Mouse (Mus musculus): Measurements from ENCODE around the gene Mrps27.
"Not testable (repeated sequence)": the region's sequence is repeated elsewhere in the genome, so short reads cannot be mapped to it uniquely, and the experiment has no call there.

The Mrps27 gene

DNA sequence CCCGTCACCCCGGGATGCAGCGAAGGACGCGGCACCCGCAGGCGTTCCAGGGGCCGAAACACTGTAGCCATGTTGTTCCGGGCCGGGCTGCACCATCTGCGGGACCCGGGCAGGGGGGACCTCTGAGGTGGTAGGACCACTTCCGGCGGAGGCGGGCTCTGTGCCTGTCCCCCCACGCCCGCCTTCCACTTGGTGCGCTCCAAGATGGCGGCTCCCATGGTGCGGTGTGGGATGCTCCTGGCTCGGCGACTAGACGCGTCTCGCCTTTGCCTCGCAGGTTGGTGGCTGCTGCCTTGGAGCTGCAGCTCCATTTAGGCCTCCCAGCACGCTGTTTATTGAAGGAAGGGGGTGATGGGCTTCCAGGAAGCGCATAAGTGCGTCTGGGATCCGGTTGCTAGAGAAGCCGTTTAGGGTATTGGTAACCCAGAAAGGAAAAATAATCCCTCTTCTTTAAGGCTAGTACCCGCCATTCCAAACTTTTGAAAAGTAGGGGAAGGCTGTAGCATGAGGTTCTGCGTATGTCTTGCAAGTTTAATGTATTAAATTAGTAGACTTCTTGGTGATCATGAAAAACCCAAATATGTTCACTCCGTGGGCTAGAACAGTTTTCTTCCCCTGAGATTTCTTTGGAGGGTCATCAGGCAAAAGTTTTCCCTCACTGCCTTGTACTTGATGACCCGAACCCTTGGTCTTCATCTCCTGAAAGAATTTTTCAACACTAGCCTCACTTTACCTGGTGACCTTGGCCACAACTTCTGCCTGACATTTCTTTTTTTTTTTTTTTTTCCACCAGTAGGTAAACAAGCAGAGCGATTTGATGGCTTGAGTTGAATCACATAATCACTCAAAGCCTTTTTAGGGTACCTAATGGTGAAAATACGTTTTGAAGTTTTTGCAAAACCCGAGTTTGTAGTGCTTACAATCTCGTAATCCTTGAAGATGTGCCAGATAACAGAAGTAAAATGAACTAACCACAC is at the start of gene Mrps27, which contains the start of gene Ptcd2:
Mrps27 (plus strand) TSS at position 188 of the 977 bp plus-strand sequence.
Ptcd2 (minus strand) TSS at position 107 of the 977 bp plus-strand sequence.
- DNase-seq (ENCODE audit: low spot score in 2 of 2), result peak; percentile 95 to 98

DNA sequence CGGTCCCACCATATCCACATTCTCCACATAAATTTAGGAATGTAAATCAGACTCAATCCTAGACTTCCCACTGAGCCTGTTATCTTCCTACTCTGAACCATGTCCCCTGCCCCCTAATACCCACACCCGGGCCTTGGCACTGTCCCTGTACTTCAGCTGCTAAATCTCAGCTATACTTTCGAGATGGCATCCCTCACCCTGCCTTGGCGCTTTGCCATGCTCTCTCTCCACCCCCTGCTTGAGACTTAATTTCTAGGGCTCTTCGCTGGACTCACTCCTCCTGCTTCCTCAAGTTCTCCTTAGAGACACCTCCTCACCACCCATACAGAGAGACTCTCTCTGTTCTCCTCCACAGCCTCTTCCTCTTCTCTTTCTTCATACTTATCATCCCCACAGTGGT is 44.7 kb upstream of the Mrps27 start:
- DNase-seq (ENCODE audit: low spot score in 2 of 2), result peak in 1 of 2 experiments; percentile 15

DNA sequence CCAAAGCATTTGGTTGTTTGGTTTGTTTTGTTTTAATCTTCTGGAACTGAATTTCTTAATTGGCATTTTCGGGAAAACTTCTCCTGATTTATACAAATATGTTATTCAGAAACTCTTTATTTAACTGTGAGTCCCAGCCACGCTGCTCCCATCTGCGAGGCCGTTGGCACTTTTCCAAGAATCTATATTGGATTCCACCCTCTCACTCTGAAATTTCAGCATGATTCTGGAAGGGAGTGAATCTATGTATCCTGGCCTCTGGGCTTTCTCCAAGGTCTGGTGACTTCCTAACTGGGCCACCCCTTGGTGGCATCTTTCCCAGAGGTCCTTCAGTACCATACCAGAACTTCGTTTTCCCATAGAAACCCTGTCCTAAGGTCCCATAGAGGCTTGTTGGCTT is 40.7 kb upstream of the Mrps27 start:
- DNase-seq (ENCODE audit: low spot score in 2 of 2), result no peak

DNA sequence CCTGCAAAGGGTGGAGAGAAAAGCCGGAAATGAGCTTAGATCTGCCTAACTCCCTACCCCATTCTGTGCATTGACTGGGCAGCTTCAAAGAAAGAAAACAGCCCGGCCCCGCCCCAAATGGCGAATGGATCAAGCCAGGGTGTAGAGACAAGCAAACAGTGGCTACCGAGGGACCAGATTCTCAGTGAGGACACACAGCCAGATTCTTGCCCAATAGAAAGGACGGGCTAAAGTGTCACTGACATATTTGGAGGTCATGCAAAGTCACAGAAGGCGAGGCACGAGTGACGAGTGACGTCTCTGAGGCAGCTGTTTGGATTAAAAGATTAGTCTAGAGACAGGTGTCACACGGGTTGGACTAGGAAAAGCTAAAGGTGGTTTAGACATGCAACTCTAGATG is 40.2 kb upstream of the Mrps27 start:
- no peak for DNase-seq (ENCODE audit: low spot score in 2 of 2)

DNA sequence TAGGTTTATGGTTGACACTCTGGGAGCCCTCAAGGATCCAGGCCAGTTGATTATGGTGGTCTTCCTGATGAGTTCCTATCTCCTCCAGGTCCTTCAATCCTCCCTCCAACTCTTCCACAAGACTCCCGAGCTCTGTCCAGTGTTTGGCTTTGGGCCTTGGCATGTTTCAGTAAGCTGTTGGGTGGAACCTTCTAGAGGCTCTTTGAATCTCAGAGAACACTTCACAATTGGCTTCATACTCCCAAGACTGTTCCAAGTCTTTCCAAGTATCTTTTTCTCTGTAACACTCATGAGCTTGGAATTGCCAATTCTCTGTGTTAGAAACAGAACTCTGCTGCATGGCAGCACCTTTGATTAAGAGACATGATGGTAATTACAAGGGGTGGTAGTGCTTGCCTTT is 39.4 kb upstream of the Mrps27 start:
- no peak for DNase-seq (ENCODE audit: low spot score in 2 of 2)

DNA sequence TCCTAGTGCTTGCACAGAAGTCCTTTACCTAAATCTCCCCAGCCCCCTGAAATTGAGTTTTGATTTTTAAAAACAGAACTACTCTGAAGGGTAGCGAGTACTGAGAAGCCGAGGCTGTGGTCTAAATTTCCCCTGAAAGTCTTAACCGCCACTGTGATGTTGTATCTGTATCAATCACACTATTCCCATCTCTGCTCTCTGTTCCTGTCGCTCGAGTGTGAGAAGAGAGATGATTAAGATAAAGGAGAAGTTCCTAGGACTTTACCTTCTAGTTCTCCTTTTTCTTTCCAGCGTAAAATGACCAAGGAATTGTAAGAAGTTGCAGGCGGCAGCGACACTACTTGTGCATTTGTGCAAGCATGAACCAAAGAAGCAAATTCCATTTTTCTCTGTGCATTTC is 38.4 kb upstream of the Mrps27 start:
- DNase-seq (ENCODE audit: low spot score in 2 of 2), result no peak

DNA sequence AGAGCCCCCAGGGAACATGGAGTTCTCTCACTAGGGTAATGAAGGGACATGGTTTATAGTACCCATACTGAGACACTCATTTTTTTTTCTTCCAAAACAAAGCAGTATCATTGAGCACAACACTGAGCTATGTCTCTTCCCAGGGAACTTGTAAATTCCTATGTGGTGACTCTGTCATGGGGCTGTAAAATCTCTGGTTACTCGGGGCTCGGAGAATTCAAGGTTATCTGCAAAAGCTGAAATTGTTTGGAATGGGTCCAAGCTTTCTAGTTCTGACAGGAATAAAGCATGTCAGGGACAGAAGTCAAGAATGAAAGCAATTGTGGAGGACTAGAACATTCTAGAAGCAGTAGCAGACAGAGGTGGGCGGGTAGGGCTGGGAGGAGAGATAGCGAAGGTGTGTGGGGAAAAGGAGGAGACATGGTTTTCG is 36.6 kb upstream of the Mrps27 start:
- no peak for DNase-seq (ENCODE audit: low spot score in 2 of 2)

DNA sequence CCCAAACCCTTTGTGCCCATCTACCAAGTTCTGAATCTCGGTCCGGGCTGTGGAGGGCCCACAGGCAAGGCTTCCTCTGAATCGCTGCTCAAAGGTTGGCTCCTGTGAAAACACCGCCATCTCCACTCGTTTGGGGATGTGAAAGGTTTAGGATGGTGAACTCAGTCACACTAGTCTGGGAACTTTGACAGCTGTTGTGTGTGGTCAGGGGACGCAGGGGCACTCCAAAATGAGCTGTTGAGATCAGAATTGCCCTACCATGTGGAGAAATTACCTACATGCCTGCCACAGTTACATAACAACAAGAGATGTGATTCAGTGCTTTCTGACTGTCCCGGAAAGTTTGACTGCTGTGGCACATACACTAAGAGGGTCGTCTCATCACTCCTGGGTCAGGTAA is 36.2 kb upstream of the Mrps27 start:
- DNase-seq (ENCODE audit: low spot score in 2 of 2), result no peak

DNA sequence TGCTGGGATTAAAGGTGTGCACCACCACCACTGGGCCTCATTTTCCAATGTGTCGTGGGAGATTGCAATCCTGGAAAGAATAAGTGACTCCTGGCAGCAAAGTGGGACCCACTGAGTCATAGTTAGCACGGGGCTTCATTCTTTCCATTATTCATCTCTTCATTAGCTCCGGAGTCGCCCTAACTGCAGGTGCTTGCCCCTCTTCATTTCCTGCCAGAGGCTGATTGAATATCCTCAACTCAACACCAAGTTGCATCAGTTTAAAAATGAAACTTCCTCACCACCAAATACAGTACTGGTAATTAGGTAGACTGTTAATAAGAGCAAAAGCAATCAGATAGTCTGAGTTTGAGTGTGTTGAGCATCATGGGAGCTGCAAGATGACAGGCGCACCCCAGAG is 30.5 kb upstream of the Mrps27 start:
- DNase-seq (ENCODE audit: low spot score in 2 of 2), result no peak

DNA sequence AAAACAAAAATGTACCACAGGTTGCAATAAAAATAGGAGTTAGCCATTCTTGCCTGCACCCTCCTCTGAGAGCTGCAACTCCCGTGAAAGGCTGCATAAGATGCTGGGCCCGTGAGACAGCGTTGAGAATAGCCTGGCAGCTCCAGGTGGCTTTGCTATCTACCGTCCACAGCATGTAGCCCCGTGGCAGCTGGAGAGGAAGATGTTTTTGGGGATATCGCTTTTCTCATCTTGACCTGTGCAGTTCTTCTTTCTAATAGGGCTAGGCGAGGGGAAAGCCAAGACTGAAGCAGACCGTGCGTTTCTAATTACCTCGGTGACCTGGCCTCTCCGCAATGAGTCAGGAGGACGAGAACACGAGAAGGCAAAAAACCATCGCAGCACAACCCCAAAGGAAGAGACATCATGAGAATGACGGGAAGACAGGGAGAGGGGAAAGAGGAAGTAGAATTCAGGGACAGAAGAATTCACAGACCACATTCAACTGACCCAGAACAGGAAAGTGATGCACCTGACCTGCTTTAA is 29.9 kb upstream of the Mrps27 start:
- DNase-seq (ENCODE audit: low spot score in 2 of 2), result no peak

DNA sequence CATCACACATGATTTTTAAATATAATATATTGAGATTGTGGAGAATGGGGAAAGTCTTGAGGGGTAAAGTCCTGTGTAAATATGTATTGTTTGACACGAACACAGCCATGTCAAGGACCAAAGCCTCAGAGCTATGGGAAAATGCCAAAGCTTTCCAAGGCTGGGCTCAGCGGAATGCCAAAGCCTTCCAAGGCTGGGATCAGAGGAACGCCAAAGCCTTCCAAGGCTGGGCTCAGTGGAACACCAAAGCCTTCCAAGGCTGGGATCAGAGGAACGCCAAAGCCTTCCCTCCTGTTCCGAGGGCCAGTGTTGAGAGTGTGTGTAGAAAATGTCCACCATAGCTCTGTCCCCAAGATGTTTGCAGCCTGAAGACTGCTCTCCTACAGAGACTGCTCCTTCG is 28.2 kb upstream of the Mrps27 start:
- no peak for DNase-seq (ENCODE audit: low spot score in 2 of 2)

DNA sequence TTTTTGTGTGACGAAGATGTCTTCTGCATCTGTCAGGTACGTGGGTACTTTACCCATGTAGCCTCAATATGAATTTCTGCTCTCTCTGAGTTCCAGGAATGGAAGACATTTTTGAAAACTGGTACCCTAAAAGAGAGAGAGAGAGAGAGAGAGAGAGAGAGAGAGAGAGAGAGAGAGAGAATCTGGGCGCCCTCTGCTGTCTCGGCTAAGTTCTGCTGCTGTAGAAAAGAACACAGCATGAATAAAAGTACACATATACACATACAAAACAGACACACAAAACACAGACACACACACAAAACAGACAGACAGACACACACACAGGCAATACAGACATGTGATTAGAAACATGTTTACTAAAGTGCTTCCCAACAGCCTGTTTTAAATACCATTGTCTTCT is 27.5 kb upstream of the Mrps27 start:
- DNase-seq (ENCODE audit: low spot score in 2 of 2), result peak; percentile 29 to 61

DNA sequence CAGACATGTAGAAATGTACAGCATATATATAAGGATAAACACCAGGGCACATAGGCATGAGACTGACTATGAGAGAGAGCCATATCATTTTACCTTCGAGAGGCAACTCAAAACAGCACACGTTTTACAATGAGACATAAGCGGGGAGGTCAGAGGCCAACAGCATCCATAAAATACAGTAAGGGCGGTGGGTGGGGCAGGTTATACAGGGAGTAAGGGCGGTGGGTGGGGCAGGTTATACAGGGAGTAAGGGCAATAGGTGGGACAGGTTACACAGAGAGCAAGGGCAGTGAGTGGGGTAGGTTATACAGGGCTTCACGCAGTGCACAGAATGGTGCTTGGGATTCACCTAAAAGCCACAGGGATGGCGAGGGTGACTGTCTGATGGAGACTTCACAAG is 24.1 kb upstream of the Mrps27 start:
- no peak for DNase-seq (ENCODE audit: low spot score in 2 of 2)

DNA sequence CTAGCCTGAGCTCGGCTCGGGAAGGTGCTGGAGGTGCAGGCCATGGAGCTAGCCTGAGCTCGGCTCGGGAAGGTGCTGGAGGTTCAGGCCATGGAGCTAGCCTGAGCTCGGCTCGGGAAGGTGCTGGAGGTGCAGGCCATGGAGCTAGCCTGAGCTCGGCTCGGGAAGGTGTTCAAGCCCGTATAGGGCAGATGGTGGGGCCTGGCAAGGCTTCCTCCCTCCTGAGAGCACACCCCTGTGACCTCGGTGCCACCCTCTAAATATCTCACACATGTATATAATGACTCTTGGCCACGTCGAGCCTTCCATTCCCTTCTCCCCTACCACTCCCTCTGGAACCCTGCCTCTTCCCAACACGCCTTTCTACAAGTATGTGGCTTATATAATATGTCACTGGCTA is 21.7 kb upstream of the Mrps27 start:
- not testable (repeated sequence) for DNase-seq (ENCODE audit: low spot score in 2 of 2)

DNA sequence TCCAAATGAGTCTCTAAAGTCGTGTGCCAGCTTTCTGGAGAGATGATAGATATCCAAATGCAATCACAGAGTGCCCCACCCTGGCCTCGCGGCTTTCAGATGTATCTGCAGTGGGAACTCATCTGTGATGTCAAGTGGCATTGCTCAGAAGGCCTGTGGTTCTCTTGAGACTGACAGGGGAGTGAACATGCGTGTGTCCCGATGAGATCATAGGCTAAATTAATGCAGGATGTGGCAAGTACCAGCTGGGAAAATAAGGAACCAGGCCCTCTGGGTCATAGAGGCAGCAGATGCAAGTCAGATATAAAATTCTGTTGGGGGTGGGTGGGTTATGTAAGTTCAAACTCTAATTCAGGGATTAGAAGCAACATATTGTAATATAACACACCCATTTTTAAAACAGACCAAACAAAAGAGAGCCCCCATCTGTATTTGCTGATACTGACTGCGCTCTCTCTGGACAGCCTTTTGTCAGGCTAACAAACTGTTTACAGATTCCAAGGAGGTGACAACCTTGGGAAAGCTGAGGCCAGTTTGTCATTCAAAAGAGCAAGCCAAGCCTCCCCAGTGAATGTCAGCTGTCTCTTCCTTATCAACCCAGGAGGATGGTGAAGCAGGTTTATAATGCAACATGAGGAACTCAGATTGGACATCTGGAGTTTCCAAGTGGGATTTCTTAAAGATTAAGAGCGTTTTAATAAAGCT is 20.8 kb upstream of the Mrps27 start:
- DNase-seq (ENCODE audit: low spot score in 2 of 2), result no peak

DNA sequence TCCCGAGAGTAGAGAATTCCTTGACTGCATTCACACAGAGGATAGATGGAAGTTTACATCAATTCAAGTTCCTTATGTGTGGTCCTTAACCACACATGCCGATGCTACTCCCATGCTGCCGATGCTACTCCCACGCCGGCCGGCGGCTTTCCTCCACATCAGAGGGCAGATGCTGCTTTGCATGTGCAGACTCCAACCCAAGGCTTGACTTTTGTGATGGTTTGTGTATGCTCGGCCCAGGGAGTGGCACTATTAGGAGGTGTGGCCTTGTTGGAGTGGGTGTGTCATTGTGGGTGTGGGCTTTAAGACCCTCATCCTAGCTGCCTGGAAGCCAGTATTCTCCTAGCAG is 20.3 kb upstream of the Mrps27 start:
- not testable (repeated sequence) for DNase-seq (ENCODE audit: low spot score in 2 of 2)

DNA sequence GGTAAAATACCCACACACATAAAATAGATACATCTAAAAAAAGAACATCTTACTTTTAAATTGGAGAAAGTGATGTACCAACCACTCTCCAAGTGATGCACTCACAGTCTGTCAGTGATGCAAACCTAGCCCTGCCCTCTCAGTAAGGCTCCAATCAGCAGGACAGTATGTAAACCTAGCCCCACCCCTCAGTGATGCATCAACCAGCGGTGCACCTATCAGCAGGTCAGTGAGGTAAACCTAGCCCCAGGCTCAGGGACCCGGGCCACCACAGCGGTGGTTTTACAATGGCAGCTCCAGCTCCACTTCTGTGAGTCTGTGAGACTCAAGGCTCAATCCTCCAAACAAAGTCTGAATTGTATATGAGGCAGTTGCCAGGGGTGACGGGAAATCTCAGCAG is 13.3 kb upstream of the Mrps27 start:
- no peak for DNase-seq (ENCODE audit: low spot score in 2 of 2)

DNA sequence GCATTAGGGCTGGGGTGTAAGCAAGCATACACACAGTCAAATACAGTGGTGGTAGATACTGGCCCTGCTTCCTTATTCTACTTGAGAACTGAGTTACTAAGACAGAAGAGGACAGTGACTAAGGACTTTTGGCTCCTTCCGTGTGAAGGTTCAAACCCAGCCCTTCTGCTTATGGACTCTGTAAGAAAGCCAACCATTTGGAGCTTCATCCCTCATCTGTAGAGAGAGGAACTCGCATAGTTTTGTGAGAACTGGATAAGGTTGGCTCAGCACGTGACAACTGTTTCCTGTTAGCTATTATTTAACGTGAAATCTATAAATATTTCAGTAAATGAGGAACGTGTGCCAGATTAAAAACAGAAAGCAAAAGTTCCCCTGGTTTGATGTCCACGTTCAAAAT is 7.1 kb upstream of the Mrps27 start:
- no peak for DNase-seq (ENCODE audit: low spot score in 2 of 2)

DNA sequence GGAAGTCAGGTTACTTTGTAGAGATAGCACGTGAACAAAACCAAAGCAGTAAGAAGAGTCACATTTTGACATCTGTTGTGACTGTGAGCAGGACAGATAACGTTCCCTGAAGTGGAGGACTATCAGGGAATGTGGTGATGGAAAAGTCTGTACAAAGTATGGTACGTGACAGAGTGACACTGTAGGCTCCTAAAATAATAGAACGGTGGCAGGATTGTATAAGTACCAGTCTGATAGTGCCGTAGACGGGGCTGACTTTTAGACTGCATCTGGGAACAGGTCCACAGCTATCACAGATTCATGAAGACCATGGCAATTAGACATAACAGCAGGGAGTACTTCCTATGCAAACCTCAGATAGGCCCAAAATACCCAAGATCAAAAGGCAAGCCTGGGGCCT is 3.1 kb upstream of the Mrps27 start:
- no peak for DNase-seq (ENCODE audit: low spot score in 2 of 2)

DNA sequence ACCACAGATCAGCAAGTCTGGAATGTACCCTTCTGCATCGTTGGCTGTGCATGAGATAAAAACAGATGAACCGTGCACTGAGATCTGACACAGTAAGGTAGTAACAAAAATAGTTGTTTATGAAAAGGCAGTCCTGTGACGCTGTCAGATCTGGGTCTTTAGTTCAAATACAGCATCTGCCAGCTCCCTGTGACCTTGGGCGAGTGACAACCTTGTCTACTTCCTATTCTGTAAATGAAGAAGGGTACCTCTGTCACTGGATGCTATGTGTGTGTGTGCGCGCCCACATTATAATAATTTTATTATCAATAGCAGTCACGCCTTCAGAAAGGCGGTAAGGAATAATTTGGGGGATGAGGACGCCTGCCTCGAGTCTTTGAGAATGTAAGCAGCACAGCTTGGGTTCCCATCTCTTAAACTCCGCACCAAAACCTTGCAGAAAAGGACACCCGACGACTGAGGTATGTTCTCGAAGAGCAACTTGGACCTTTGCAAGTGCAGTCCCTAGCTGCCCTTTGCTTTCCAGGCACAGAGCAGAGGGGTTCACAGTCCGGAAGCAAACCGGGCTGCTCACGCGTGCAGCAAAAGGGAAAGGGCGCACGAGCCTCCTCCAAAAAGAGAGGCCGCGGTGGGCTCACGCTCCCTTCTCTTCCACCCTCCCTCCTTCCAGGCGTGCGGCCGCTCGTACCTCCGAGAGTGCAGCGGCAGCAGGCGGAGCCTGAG is 549 bp upstream of the Mrps27 start:
- no peak for DNase-seq (ENCODE audit: low spot score in 2 of 2)

DNA sequence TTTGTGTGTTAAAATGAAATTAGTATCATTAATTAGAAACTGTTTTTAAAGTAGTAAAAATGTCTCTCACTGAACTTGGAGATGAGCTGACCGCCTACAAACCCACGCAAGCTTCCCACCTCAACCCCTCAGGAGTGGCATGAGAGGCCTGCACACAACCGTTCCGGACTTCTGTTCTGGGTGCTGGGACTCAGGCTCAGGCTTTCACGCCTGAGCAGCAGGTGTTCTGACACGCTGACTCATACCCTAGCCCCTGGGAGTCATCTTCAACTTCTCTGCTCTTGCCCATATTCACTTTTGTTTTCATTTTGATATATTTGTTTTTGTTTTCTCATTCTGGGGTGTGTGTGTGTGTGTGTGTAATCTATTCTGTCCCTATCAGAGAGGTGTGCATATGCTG is 5.4 kb downstream of the Mrps27 start:
- DNase-seq (ENCODE audit: low spot score in 2 of 2), result no peak

DNA sequence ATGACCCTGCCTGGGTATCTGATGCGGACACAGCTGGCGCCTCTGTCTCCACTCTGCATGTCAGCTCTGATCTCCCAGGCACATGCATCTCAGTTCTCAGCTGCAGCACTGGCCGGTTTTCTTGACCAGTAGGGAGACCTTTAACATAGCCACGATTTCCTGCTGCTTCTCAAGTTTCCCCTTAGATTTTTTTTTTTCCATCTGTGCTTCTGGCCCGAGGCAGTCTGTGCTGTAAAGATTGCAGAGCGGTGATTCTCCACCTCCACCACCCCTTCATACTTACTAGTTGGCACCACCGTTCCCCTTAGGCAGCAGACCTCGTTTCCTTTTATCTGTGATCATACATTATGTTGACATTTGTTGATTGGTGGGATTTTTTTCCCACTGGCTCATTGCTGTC is 6.6 kb downstream of the Mrps27 start:
- no peak for DNase-seq (ENCODE audit: low spot score in 2 of 2)

Measured in cerebellum, postnatal 4 days (tissue).